Mouse (Mus musculus) midbrain, postnatal 0 days (tissue): ENCODE data around the gene Hsd17b6. TPM values are rescaled to one million over a fixed set of nuclear protein-coding genes. Genes with fewer than 3 reads are reported as not detected.
A peak's percentile ranks its signal among the peaks of the same experiment; 100 is the strongest.

Source experiments
- ATAC-seq: fragments of 200-750 bp; cut with Nextera tagmentation; 2 replicates; pipeline ENCODE4 v1.8.0; 2017; ENCODE audit warnings: moderate number of reproducible peaks, mild to moderate bottlenecking, moderate TSS enrichment, moderate library complexity; ENCODE audit not compliant: low FRiP score
- DNase-seq: peaks from one replicate; pipeline ENCODE4 v3.0.0-alpha.2; 2015; ENCODE audit warnings: low spot score
- H3K27ac ChIP-seq: fragments of 300-500 bp; sonication (generic); 2 replicates; pipeline ENCODE4 v1.5.1; 2014; ENCODE audit warnings: low read depth, mild to moderate bottlenecking, low read length, mixed read lengths
- H3K27me3 ChIP-seq: fragments of 300-500 bp; sonication (generic); 2 replicates; pipeline ENCODE4 v1.6.1; 2014; ENCODE audit warnings: low read length, control low read depth, mixed read lengths; ENCODE audit not compliant: insufficient read depth
- H3K36me3 ChIP-seq: fragments of 300-500 bp; sonication (generic); 2 replicates; pipeline ENCODE4 v1.6.1; 2014; ENCODE audit warnings: low read length, control low read depth, mixed read lengths; ENCODE audit not compliant: insufficient read depth
- H3K4me1 ChIP-seq: fragments of 300-500 bp; sonication (generic); 2 replicates; pipeline ENCODE4 v1.6.1; 2014; ENCODE audit warnings: mild to moderate bottlenecking, control low read depth, antibody characterized with exemption, low read length, mixed read lengths; ENCODE audit not compliant: insufficient read depth
- H3K4me2 ChIP-seq: fragments of 300-500 bp; sonication (generic); 2 replicates; pipeline ENCODE4 v1.6.1; 2014; ENCODE audit warnings: low read depth, mild to moderate bottlenecking, low read length, mixed read lengths; ENCODE audit not compliant: poor library complexity, severe bottlenecking
- H3K4me3 ChIP-seq: fragments of 300-500 bp; sonication (generic); 2 replicates; pipeline ENCODE4 v1.5.1; 2014; ENCODE audit warnings: low read depth, mild to moderate bottlenecking, low read length, moderate library complexity
- H3K9ac ChIP-seq: fragments of 300-500 bp; sonication (generic); replicated peaks from 2 replicates; pipeline ENCODE4 v1.6.1; 2014; ENCODE audit warnings: mild to moderate bottlenecking, low read length, moderate library complexity, mixed read lengths; ENCODE audit not compliant: poor library complexity, severe bottlenecking
- H3K9me3 ChIP-seq: fragments of 300-500 bp; sonication (generic); 2 replicates; pipeline ENCODE4 v1.6.1; 2016; ENCODE audit warnings: low read length, control low read depth
- CTCF ChIP-seq: IDR thresholded peaks from 2 replicates; pipeline ENCODE4 v1.5.1; 2016; ENCODE audit warnings: antibody characterized with exemption, mild to moderate bottlenecking
- WGBS: fragments of 180-500 bp; shearing (Covaris S2); extraction: QIAGEN DNeasy Blood & Tissue Kit; methylation state at CpG from one replicate; pipeline ENCODE4 v1.1.7; 2014; 5-methylcytosine and 5-hydroxymethylcytosine counted together
- polyA plus RNA-seq: library from polyadenylated mRNA; unstranded; fragments of >200 nt; fragmentation: Nextera tagmentation; extraction: Ambion mirVana; gene quantifications from 2 replicates; pipeline ENCODE4 v1.2.1, GENCODE M21; 2015
- total RNA-seq: library from RNA; depleted of rRNA; stranded (reverse); fragments of >200 nt; gene quantifications from 2 replicates; pipeline ENCODE4 v1.2.3, GENCODE M21; 2014; rRNA removed

Hsd17b6 gene
- total and polyA plus RNA-seq, 2 experiments from 2014 or later = not detected

DNA sequence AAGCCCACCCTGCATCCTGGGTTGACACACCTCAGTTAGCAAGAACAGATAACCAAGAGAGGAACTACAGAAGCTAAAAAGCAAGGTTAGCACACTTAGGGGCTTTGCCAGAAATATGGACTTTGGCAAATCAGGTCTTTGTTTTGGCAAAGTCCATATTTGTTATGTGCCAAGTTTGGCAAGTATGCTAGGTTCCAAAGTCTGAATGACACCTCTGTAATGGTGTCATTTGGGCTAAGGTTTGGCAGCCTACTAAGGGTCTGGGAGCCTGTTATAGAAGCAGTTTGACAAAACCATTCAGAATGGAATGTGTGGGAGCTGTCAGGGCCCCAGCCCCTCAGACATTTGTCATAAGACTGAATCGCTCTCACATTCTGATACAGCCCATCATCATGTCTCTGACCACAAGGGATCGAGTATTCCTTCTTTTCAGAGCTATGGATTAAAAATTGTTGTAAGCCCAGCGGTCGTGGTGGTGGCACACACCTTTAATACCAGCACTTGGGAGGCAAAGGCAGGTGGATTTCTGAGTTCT lies 57.7 kb downstream of the Hsd17b6 start:
- TF ChIP-seq CTCF = no peak

DNA sequence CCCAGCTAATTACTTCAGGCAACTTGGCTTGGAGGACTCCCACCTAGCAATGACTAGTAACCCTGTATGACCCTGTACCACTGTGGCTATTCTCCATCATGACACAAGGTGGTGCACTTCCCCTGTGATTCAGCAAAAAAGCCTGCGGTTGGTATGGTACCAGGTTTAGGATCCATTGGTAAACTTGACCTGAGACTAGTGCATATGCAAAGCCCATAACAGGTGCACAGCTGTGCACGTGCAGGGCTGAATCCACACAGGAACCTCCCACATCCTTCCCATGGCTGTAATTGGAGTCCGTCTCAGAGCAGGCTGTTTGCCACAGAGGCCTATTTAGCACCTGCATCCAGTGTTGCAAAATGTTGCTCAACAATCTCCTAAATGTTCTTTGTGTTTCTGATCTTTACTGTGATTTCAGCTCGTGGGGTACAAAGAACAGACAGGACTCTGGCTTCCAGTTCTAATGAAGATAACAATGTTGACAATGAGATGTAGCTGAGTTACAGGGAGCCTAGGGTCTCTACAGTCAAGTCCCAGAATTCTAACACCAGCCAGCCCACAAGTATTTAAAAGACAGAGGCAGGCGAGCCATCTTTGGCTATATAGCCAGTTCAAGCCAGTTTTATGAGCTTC lies 61.9 kb downstream of the Hsd17b6 start:
- Histone ChIP-seq H3K36me3 (no peaks in the 10 kb centered on the region), H3K9me3 (no peaks in the 10 kb centered on the region), H3K4me3 (no peak overlapping the region), H3K4me1 (no peaks in the 10 kb centered on the region), H3K27me3 (no peaks in the 10 kb centered on the region), H3K4me2 (no peak overlapping the region), H3K9ac (no peak overlapping the region), H3K27ac (no peak overlapping the region)
- DNase-seq (peak; percentile 72), ATAC-seq (peak; percentile 65; the same call in 1 of the 2 replicates)
- TF ChIP-seq CTCF = peak; percentile 88
- WGBS = 32% methylated on average over 5 of the region's 5 CpGs

More for the DNA sequence above, 57.7 kb downstream of the Hsd17b6 start:
- no peak overlapping the region for H3K4me3 ChIP-seq
- ATAC-seq (no peak), DNase-seq (no peak)
- H3K9ac ChIP-seq = no peak overlapping the region
- H3K36me3 ChIP-seq = no peaks in the 10 kb centered on the region
- no peaks in the 10 kb centered on the region for H3K9me3 ChIP-seq
- H3K4me2 ChIP-seq = no peak overlapping the region
- no peak overlapping the region for H3K27ac ChIP-seq
- 83% methylated on average over 4 of the region's 4 CpGs for WGBS
- H3K4me1 ChIP-seq = no peaks in the 10 kb centered on the region
- no peaks in the 10 kb centered on the region for H3K27me3 ChIP-seq

Other genes starting within 250 kb of the Hsd17b6 start
- 0.11 TPM in 1 of 2 replicates, not detected in the other for gene Rdh1, start 247.9 kb downstream of the Hsd17b6 start, total RNA-seq
- gene Rdh1, start 247.9 kb downstream of the Hsd17b6 start, polyA plus RNA-seq = 0.05 TPM in 1 of 2 replicates, not detected in the other
- 0.27 TPM in 1 of 2 replicates, not detected in the other for gene Rdh16f1, start 247.8 kb downstream of the Hsd17b6 start, total RNA-seq
- gene Rdh16f1, start 247.8 kb downstream of the Hsd17b6 start, polyA plus RNA-seq = not detected in 2 replicates
- gene Rdh9, start 231.2 kb downstream of the Hsd17b6 start, total RNA-seq = 0.66 TPM in 1 of 2 replicates, not detected in the other
- 0.60 and 0.63 TPM in 2 replicates for gene Rdh9, start 231.2 kb downstream of the Hsd17b6 start, polyA plus RNA-seq
- not detected in 2 replicates for gene Rdh16, start 206.5 kb downstream of the Hsd17b6 start, total RNA-seq
- gene Rdh16, start 206.5 kb downstream of the Hsd17b6 start, polyA plus RNA-seq = not detected in 2 replicates
- gene Rdh19, start 157.7 kb downstream of the Hsd17b6 start, total RNA-seq = not detected in 2 replicates
- gene Rdh19, start 157.7 kb downstream of the Hsd17b6 start, polyA plus RNA-seq = not detected in 2 replicates
- gene Rdh16f2, start 141.1 kb downstream of the Hsd17b6 start, total RNA-seq = not detected in 2 replicates
- gene Rdh16f2, start 141.1 kb downstream of the Hsd17b6 start, polyA plus RNA-seq = not detected in 2 replicates
- gene Rdh7, start 118.8 kb downstream of the Hsd17b6 start, total RNA-seq = not detected in 2 replicates
- not detected in 2 replicates for gene Rdh7, start 118.8 kb downstream of the Hsd17b6 start, polyA plus RNA-seq
- 0.99 TPM in 1 of 2 replicates, not detected in the other for gene Sdr9c7, start 109.1 kb downstream of the Hsd17b6 start, total RNA-seq
- not detected in 2 replicates for gene Sdr9c7, start 109.1 kb downstream of the Hsd17b6 start, polyA plus RNA-seq
- gene Prim1, start 7.6 kb upstream of the Hsd17b6 start, total RNA-seq = 19.8 and 30.1 TPM in 2 replicates
- gene Prim1, start 7.6 kb upstream of the Hsd17b6 start, polyA plus RNA-seq = 33.5 and 33.6 TPM in 2 replicates
- gene Naca, start 28.0 kb upstream of the Hsd17b6 start, total RNA-seq = 415 and 452 TPM in 2 replicates
- gene Naca, start 28.0 kb upstream of the Hsd17b6 start, polyA plus RNA-seq = 443 and 454 TPM in 2 replicates
- gene Ptges3, start 51.3 kb upstream of the Hsd17b6 start, total RNA-seq = 109 and 117 TPM in 2 replicates
- gene Ptges3, start 51.3 kb upstream of the Hsd17b6 start, polyA plus RNA-seq = 390 and 433 TPM in 2 replicates
- gene Atp5b, start 75.7 kb upstream of the Hsd17b6 start, total RNA-seq = 4,011 and 6,126 TPM in 2 replicates
- gene Atp5b, start 75.7 kb upstream of the Hsd17b6 start, polyA plus RNA-seq = 2,103 and 2,155 TPM in 2 replicates
- gene Baz2a, start 84.0 kb upstream of the Hsd17b6 start, total RNA-seq = 14.0 and 17.3 TPM in 2 replicates
- gene Baz2a, start 84.0 kb upstream of the Hsd17b6 start, polyA plus RNA-seq = 8.0 and 9.3 TPM in 2 replicates
- 11.1 and 12.9 TPM in 2 replicates for gene Rbms2, start 172.7 kb upstream of the Hsd17b6 start, total RNA-seq
- 5.2 and 5.3 TPM in 2 replicates for gene Rbms2, start 172.7 kb upstream of the Hsd17b6 start, polyA plus RNA-seq
- gene Gls2, start 186.8 kb upstream of the Hsd17b6 start, total RNA-seq = 2.5 and 4.4 TPM in 2 replicates
- gene Gls2, start 186.8 kb upstream of the Hsd17b6 start, polyA plus RNA-seq = 1.2 and 2.5 TPM in 2 replicates
- 17.1 and 29.5 TPM in 2 replicates for gene Spryd4, start 204.2 kb upstream of the Hsd17b6 start, total RNA-seq
- 21.4 and 23.0 TPM in 2 replicates for gene Spryd4, start 204.2 kb upstream of the Hsd17b6 start, polyA plus RNA-seq
- gene Mip, start 218.2 kb upstream of the Hsd17b6 start, total RNA-seq = 0.22 TPM in 1 of 2 replicates, not detected in the other
- gene Mip, start 218.2 kb upstream of the Hsd17b6 start, polyA plus RNA-seq = 0.13 TPM in 1 of 2 replicates, not detected in the other
- gene Timeless, start 224.5 kb upstream of the Hsd17b6 start, total RNA-seq = 11.0 and 14.6 TPM in 2 replicates
- 7.7 and 8.1 TPM in 2 replicates for gene Timeless, start 224.5 kb upstream of the Hsd17b6 start, polyA plus RNA-seq
- gene Apon, start 246.5 kb upstream of the Hsd17b6 start, total RNA-seq = not detected in 2 replicates
- gene Apon, start 246.5 kb upstream of the Hsd17b6 start, polyA plus RNA-seq = not detected in 2 replicates